Mouse (Mus musculus) kidney, embryonic 16.5 days (tissue): Measurements from ENCODE around the gene Mamld1. TPM values are rescaled to one million over a fixed set of nuclear protein-coding genes. Genes with fewer than 3 reads are reported as not detected.

Experiments
- polyA plus RNA-seq: library from polyadenylated mRNA; unstranded; fragments of >200 nt; fragmentation: Nextera tagmentation; extraction: Ambion mirVana; gene quantifications from 2 replicates; pipeline ENCODE4 v1.2.1, GENCODE M21; 2015

The Mamld1 gene
- polyA plus RNA-seq, 1 experiment from 2014 or later, result 2.5 TPM

Other genes with a start within 250 kb of the Mamld1 start
- 5.9 and 6.3 TPM in 2 replicates for gene Mtm1, start 160.5 kb downstream of the Mamld1 start, polyA plus RNA-seq